Mouse (Mus musculus): Measurements from ENCODE around the gene Mcm2. TPM values are rescaled to one million over a fixed set of nuclear protein-coding genes. Genes with fewer than 3 reads are reported as not detected.

The Mcm2 gene
- 200 and 211 TPM in 2 replicates for polyA plus RNA-seq (2016; fragmentation: Nextera tagmentation; extraction: Ambion mirVana)

GRCm38 (mm10) chr6:88898534-88899048, at the start of gene Mcm2:
Gene Mcm2, minus strand, starts transcription at chr6:88898780.
- Histone ChIP-seq H3K9ac (peak within 1 kb of the TSS; percentile 86), H3K9me3 (no peaks in the 10 kb centered on the region), H3K4me1 (peaks cover 41% of the 10 kb centered on the region), H3K36me3 (replicated peaks) (peaks cover 37% of the 10 kb centered on the region), H3K4me3 (replicated peaks) (peak within 1 kb of the TSS; percentile 72), H3K27me3 (no peaks in the 10 kb centered on the region), H3K4me2 (peak within 1 kb of the TSS; percentile 77), H3K27ac (peak within 1 kb of the TSS; percentile 78)
- peak; percentile 84 for ATAC-seq (ENCODE audit: low FRiP score)
- under 1% methylated on average over 33 of the region's 33 CpGs for WGBS

GRCm38 (mm10) chr6:88947771-88948170, 49.2 kb upstream of the Mcm2 start:
- Histone ChIP-seq H3K9me3 (no peaks in the 10 kb centered on the region), H3K9ac (no peak overlapping the region), H3K27me3 (no peaks in the 10 kb centered on the region), H3K4me2 (no peak overlapping the region), H3K36me3 (replicated peaks) (no peaks in the 10 kb centered on the region), H3K27ac (no peak overlapping the region), H3K4me3 (replicated peaks) (no peak overlapping the region), H3K4me1 (peaks cover 22% of the 10 kb centered on the region)
- no peak for ATAC-seq (ENCODE audit: low FRiP score)

- Histone ChIP-seq H3K4me1 (peaks cover 36% of the 10 kb centered on the region), H3K4me3 (replicated peaks) (no peak overlapping the region), H3K27me3 (no peaks in the 10 kb centered on the region), H3K27ac (0 out of 2 replicates have a peak overlapping the region, but pooled peaks have one; percentile 6), H3K9ac (no peak overlapping the region), H3K4me2 (no peak overlapping the region), H3K36me3 (replicated peaks) (no peaks in the 10 kb centered on the region), H3K9me3 (no peaks in the 10 kb centered on the region)
- no peak for ATAC-seq (ENCODE audit: low FRiP score)
- 81% methylated on average over 6 of the region's 6 CpGs for WGBS
Observed at GRCm38 (mm10) chr6:88946442-88946841, 47.9 kb upstream of the Mcm2 start.

- no peak for ATAC-seq (ENCODE audit: low FRiP score)
- Histone ChIP-seq H3K36me3 (replicated peaks) (no peaks in the 10 kb centered on the region), H3K9me3 (no peaks in the 10 kb centered on the region), H3K27ac (peak overlapping the region; percentile 82; the same call in 1 of the 2 replicates), H3K27me3 (no peaks in the 10 kb centered on the region), H3K9ac (no peak overlapping the region), H3K4me1 (peaks cover 63% of the 10 kb centered on the region), H3K4me2 (no peak overlapping the region), H3K4me3 (replicated peaks) (no peak overlapping the region)
- WGBS = 77% methylated on average over 6 of the region's 6 CpGs
Observed at GRCm38 (mm10) chr6:88943666-88944065, 45.1 kb upstream of the Mcm2 start.

- Histone ChIP-seq H3K27ac (peak overlapping the region; percentile 82), H3K27me3 (no peaks in the 10 kb centered on the region), H3K4me2 (peak overlapping the region; percentile 38), H3K9ac (0 out of 2 replicates have a peak overlapping the region, but pooled peaks have one; percentile 0), H3K4me3 (replicated peaks) (no peak overlapping the region), H3K36me3 (replicated peaks) (no peaks in the 10 kb centered on the region), H3K4me1 (peaks cover 74% of the 10 kb centered on the region), H3K9me3 (no peaks in the 10 kb centered on the region)
- ATAC-seq (ENCODE audit: low FRiP score) = peak; percentile 83
- 6% methylated on average over 8 of the region's 8 CpGs for WGBS
Observed at GRCm38 (mm10) chr6:88942595-88942994, 44.0 kb upstream of the Mcm2 start.

- H3K4me2 ChIP-seq = no peak overlapping the region; the same call in 1 of the 2 replicates
- WGBS = 80% methylated on average over 4 of the region's 4 CpGs
- H3K9me3 ChIP-seq = no peaks in the 10 kb centered on the region
- peak overlapping the region; percentile 82 for H3K27ac ChIP-seq
- peaks cover 83% of the 10 kb centered on the region for H3K4me1 ChIP-seq
- H3K36me3 ChIP-seq (replicated peaks) = no peaks in the 10 kb centered on the region
- peaks cover 3% of the 10 kb centered on the region; the same call in 1 of the 2 replicates for H3K27me3 ChIP-seq
- H3K4me3 ChIP-seq (replicated peaks) = no peak overlapping the region
- no peak for ATAC-seq (ENCODE audit: low FRiP score)
- H3K9ac ChIP-seq = no peak overlapping the region
Observed at GRCm38 (mm10) chr6:88941628-88942027, 43.0 kb upstream of the Mcm2 start.

- Histone ChIP-seq H3K36me3 (replicated peaks) (no peaks in the 10 kb centered on the region), H3K4me1 (peaks cover 90% of the 10 kb centered on the region), H3K4me2 (no peak overlapping the region), H3K9me3 (no peaks in the 10 kb centered on the region), H3K4me3 (replicated peaks) (no peak overlapping the region), H3K27ac (peak overlapping the region; percentile 91), H3K9ac (no peak overlapping the region), H3K27me3 (peaks cover 8% of the 10 kb centered on the region)
- ATAC-seq (ENCODE audit: low FRiP score) = no peak
- 87% methylated on average over 9 of the region's 9 CpGs for WGBS
Observed at GRCm38 (mm10) chr6:88940090-88940916, 41.7 kb upstream of the Mcm2 start.

GRCm38 (mm10) chr6:88939281-88940089, 40.9 kb upstream of the Mcm2 start:
- H3K4me1 ChIP-seq = peaks cover 98% of the 10 kb centered on the region
- H3K36me3 ChIP-seq (replicated peaks) = no peaks in the 10 kb centered on the region
- H3K27ac ChIP-seq = peak overlapping the region; percentile 91
- H3K4me2 ChIP-seq = no peak overlapping the region
- no peaks in the 10 kb centered on the region for H3K9me3 ChIP-seq
- WGBS = 39% methylated on average over 12 of the region's 12 CpGs
- no peak for ATAC-seq (ENCODE audit: low FRiP score)
- no peak overlapping the region for H3K9ac ChIP-seq
- no peak overlapping the region for H3K4me3 ChIP-seq (replicated peaks)
- H3K27me3 ChIP-seq = peaks cover 14% of the 10 kb centered on the region

GRCm38 (mm10) chr6:88938664-88939055, 40.1 kb upstream of the Mcm2 start:
- no peak overlapping the region for H3K4me2 ChIP-seq
- ATAC-seq (ENCODE audit: low FRiP score) = no peak
- H3K9ac ChIP-seq = no peak overlapping the region
- H3K27me3 ChIP-seq = peaks cover 22% of the 10 kb centered on the region
- H3K27ac ChIP-seq = peak overlapping the region; percentile 91
- no peaks in the 10 kb centered on the region for H3K9me3 ChIP-seq
- no peaks in the 10 kb centered on the region for H3K36me3 ChIP-seq (replicated peaks)
- 52% methylated on average over 5 of the region's 5 CpGs for WGBS
- H3K4me3 ChIP-seq (replicated peaks) = no peak overlapping the region
- H3K4me1 ChIP-seq = peaks cover 97% of the 10 kb centered on the region

GRCm38 (mm10) chr6:88937971-88938663, 39.5 kb upstream of the Mcm2 start:
- no peak overlapping the region for H3K4me3 ChIP-seq (replicated peaks)
- H3K9ac ChIP-seq = no peak overlapping the region
- H3K27ac ChIP-seq = peak overlapping the region; percentile 91
- ATAC-seq (ENCODE audit: low FRiP score) = peak; percentile 82
- WGBS = 7% methylated on average over 4 of the region's 4 CpGs
- H3K4me2 ChIP-seq = no peak overlapping the region
- H3K4me1 ChIP-seq = peaks cover 92% of the 10 kb centered on the region
- H3K9me3 ChIP-seq = no peaks in the 10 kb centered on the region
- H3K27me3 ChIP-seq = peaks cover 22% of the 10 kb centered on the region
- no peaks in the 10 kb centered on the region for H3K36me3 ChIP-seq (replicated peaks)

- Histone ChIP-seq H3K36me3 (replicated peaks) (no peaks in the 10 kb centered on the region), H3K27ac (peak overlapping the region; percentile 91), H3K4me1 (peaks cover 91% of the 10 kb centered on the region), H3K9ac (no peak overlapping the region), H3K4me3 (replicated peaks) (no peak overlapping the region), H3K4me2 (no peak overlapping the region), H3K9me3 (no peaks in the 10 kb centered on the region), H3K27me3 (peaks cover 22% of the 10 kb centered on the region)
- ATAC-seq (ENCODE audit: low FRiP score) = no peak
- WGBS = 21% methylated on average over 4 of the region's 4 CpGs
Observed at GRCm38 (mm10) chr6:88937214-88937549, 38.6 kb upstream of the Mcm2 start.

Measured in forebrain, embryonic 12.5 days (tissue).